Mouse (Mus musculus): ENCODE results near the gene Adipor1.

DNA sequence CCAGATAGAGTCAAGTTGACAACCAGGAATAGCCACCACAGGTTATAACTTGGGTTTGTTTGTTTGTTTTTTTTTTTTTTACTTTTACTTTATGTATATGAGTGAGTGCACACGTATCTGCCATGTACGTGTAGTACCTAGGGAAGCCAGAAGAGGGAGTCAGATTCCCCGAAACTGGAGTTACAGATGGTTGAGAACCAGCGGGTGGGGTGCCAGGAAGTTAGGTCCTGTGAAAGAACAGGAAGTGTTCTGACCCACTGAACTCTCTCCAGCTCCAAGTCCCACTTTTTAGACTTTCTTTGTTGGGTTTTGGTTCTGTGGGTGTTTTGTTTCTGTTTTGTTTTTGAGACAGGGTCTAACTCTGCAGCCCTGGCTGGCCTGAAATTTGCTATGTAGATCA, 20.2 kb downstream of the Adipor1 start:
- TF ChIP-seq CTCF (IDR thresholded peaks at IDR 0.05; ENCODE audit: low read depth, low read length), result peak; percentile 28; the same call in 1 of the 2 replicates
- no peak for TF ChIP-seq POLR2A (IDR thresholded peaks at IDR 0.05; ENCODE audit: extremely low read depth, insufficient read depth, low read length)

All from liver, adult 2 months (tissue).